Mouse (Mus musculus): ENCODE data around the gene Cacna1d. TPM values are rescaled to one million over a fixed set of nuclear protein-coding genes. Genes with fewer than 3 reads are reported as not detected.
A peak's percentile ranks its signal among the peaks of the same experiment; 100 is the strongest.

Gene Cacna1d
- polyA plus RNA-seq, 1 experiment from 2014 or later, result 10.1 TPM

- Histone ChIP-seq H3K27me3 (ENCODE audit: control insufficient read depth, insufficient read depth, low read length) (no peaks in the 10 kb centered on the region), H3K9me3 (ENCODE audit: control insufficient read depth, low read length) (no peaks in the 10 kb centered on the region), H3K4me1 (ENCODE audit: control insufficient read depth, insufficient read depth, low read length) (no peaks in the 10 kb centered on the region), H3K27ac (replicated peaks; ENCODE audit: low read depth, low read length) (no peak overlapping the region), H3K36me3 (ENCODE audit: control insufficient read depth, insufficient read depth, low read length) (no peaks in the 10 kb centered on the region), H3K4me3 (replicated peaks; ENCODE audit: low read depth, low read length) (no peak overlapping the region), H3K4me2 (ENCODE audit: low read length) (no peak overlapping the region), H3K9ac (replicated peaks; ENCODE audit: low read length) (no peak overlapping the region)
- ATAC-seq (ENCODE audit: low FRiP score, low TSS enrichment) (no peak), DNase-seq (peak; percentile 37)
- 64% methylated on average over 9 of the region's 9 CpGs for WGBS
These were observed 199.7 kb downstream of the Cacna1d start for GRCm38 (mm10) chr14:30291389-30292134.

GRCm38 (mm10) chr14:30284446-30284845, 206.8 kb downstream of the Cacna1d start:
- Histone ChIP-seq H3K4me3 (replicated peaks; ENCODE audit: low read depth, low read length) (no peak overlapping the region), H3K36me3 (ENCODE audit: control insufficient read depth, insufficient read depth, low read length) (no peaks in the 10 kb centered on the region), H3K9me3 (ENCODE audit: control insufficient read depth, low read length) (no peaks in the 10 kb centered on the region), H3K27ac (replicated peaks; ENCODE audit: low read depth, low read length) (no peak overlapping the region), H3K4me1 (ENCODE audit: control insufficient read depth, insufficient read depth, low read length) (no peaks in the 10 kb centered on the region), H3K9ac (replicated peaks; ENCODE audit: low read length) (no peak overlapping the region), H3K27me3 (ENCODE audit: control insufficient read depth, insufficient read depth, low read length) (no peaks in the 10 kb centered on the region), H3K4me2 (ENCODE audit: low read length) (no peak overlapping the region)
- 75% methylated on average over 10 of the region's 10 CpGs for WGBS
- ATAC-seq (ENCODE audit: low FRiP score, low TSS enrichment) (no peak), DNase-seq (no peak)

GRCm38 (mm10) chr14:30284022-30284421, 207.2 kb downstream of the Cacna1d start:
- H3K4me2 ChIP-seq (ENCODE audit: low read length), result no peak overlapping the region
- H3K9ac ChIP-seq (replicated peaks; ENCODE audit: low read length), result no peak overlapping the region
- no peak for ATAC-seq (ENCODE audit: low FRiP score, low TSS enrichment)
- no peaks in the 10 kb centered on the region for H3K9me3 ChIP-seq (ENCODE audit: control insufficient read depth, low read length)
- DNase-seq, result no peak
- no peaks in the 10 kb centered on the region for H3K4me1 ChIP-seq (ENCODE audit: control insufficient read depth, insufficient read depth, low read length)
- no peaks in the 10 kb centered on the region for H3K27me3 ChIP-seq (ENCODE audit: control insufficient read depth, insufficient read depth, low read length)
- no peak overlapping the region for H3K27ac ChIP-seq (replicated peaks; ENCODE audit: low read depth, low read length)
- no peak overlapping the region for H3K4me3 ChIP-seq (replicated peaks; ENCODE audit: low read depth, low read length)
- H3K36me3 ChIP-seq (ENCODE audit: control insufficient read depth, insufficient read depth, low read length), result no peaks in the 10 kb centered on the region
- 88% methylated on average over 10 of the region's 10 CpGs for WGBS

- Histone ChIP-seq H3K4me3 (replicated peaks; ENCODE audit: low read depth, low read length) (no peak overlapping the region), H3K4me1 (ENCODE audit: control insufficient read depth, insufficient read depth, low read length) (no peaks in the 10 kb centered on the region), H3K27ac (replicated peaks; ENCODE audit: low read depth, low read length) (no peak overlapping the region), H3K9me3 (ENCODE audit: control insufficient read depth, low read length) (no peaks in the 10 kb centered on the region), H3K36me3 (ENCODE audit: control insufficient read depth, insufficient read depth, low read length) (no peaks in the 10 kb centered on the region), H3K9ac (replicated peaks; ENCODE audit: low read length) (no peak overlapping the region), H3K27me3 (ENCODE audit: control insufficient read depth, insufficient read depth, low read length) (no peaks in the 10 kb centered on the region), H3K4me2 (ENCODE audit: low read length) (no peak overlapping the region)
- DNase-seq, result no peak
- no peak for ATAC-seq (ENCODE audit: low FRiP score, low TSS enrichment)
- 84% methylated on average over 9 of the region's 9 CpGs for WGBS
These were observed 215.7 kb downstream of the Cacna1d start for GRCm38 (mm10) chr14:30275572-30275971.

GRCm38 (mm10) chr14:30272976-30273375, 218.3 kb downstream of the Cacna1d start:
- H3K9me3 ChIP-seq (ENCODE audit: control insufficient read depth, low read length), result no peaks in the 10 kb centered on the region
- no peaks in the 10 kb centered on the region for H3K36me3 ChIP-seq (ENCODE audit: control insufficient read depth, insufficient read depth, low read length)
- WGBS, result 74% methylated on average over 4 of the region's 4 CpGs
- H3K4me2 ChIP-seq (ENCODE audit: low read length), result no peak overlapping the region
- no peaks in the 10 kb centered on the region for H3K27me3 ChIP-seq (ENCODE audit: control insufficient read depth, insufficient read depth, low read length)
- H3K27ac ChIP-seq (replicated peaks; ENCODE audit: low read depth, low read length), result no peak overlapping the region
- DNase-seq (no peak), ATAC-seq (ENCODE audit: low FRiP score, low TSS enrichment) (no peak)
- no peak overlapping the region for H3K9ac ChIP-seq (replicated peaks; ENCODE audit: low read length)
- no peaks in the 10 kb centered on the region for H3K4me1 ChIP-seq (ENCODE audit: control insufficient read depth, insufficient read depth, low read length)
- no peak overlapping the region for H3K4me3 ChIP-seq (replicated peaks; ENCODE audit: low read depth, low read length)

- Histone ChIP-seq H3K27me3 (ENCODE audit: control insufficient read depth, insufficient read depth, low read length) (no peaks in the 10 kb centered on the region), H3K4me1 (ENCODE audit: control insufficient read depth, insufficient read depth, low read length) (no peaks in the 10 kb centered on the region), H3K36me3 (ENCODE audit: control insufficient read depth, insufficient read depth, low read length) (no peaks in the 10 kb centered on the region), H3K4me3 (replicated peaks; ENCODE audit: low read depth, low read length) (no peak overlapping the region), H3K9ac (replicated peaks; ENCODE audit: low read length) (no peak overlapping the region), H3K9me3 (ENCODE audit: control insufficient read depth, low read length) (no peaks in the 10 kb centered on the region), H3K4me2 (ENCODE audit: low read length) (no peak overlapping the region), H3K27ac (replicated peaks; ENCODE audit: low read depth, low read length) (no peak overlapping the region)
- DNase-seq (no peak), ATAC-seq (ENCODE audit: low FRiP score, low TSS enrichment) (no peak)
- 75% methylated on average over 5 of the region's 5 CpGs for whole genome bisulfite sequencing
These were observed 218.7 kb downstream of the Cacna1d start for GRCm38 (mm10) chr14:30272523-30272922.

GRCm38 (mm10) chr14:30271856-30272255, 219.4 kb downstream of the Cacna1d start:
- H3K4me2 ChIP-seq (ENCODE audit: low read length), result no peak overlapping the region
- no peaks in the 10 kb centered on the region for H3K4me1 ChIP-seq (ENCODE audit: control insufficient read depth, insufficient read depth, low read length)
- no peaks in the 10 kb centered on the region for H3K27me3 ChIP-seq (ENCODE audit: control insufficient read depth, insufficient read depth, low read length)
- no peak for DNase-seq
- H3K4me3 ChIP-seq (replicated peaks; ENCODE audit: low read depth, low read length), result no peak overlapping the region
- no peak overlapping the region for H3K9ac ChIP-seq (replicated peaks; ENCODE audit: low read length)
- no peak overlapping the region for H3K27ac ChIP-seq (replicated peaks; ENCODE audit: low read depth, low read length)
- WGBS, result 85% methylated on average over 8 of the region's 8 CpGs
- no peak for ATAC-seq (ENCODE audit: low FRiP score, low TSS enrichment)
- no peaks in the 10 kb centered on the region for H3K36me3 ChIP-seq (ENCODE audit: control insufficient read depth, insufficient read depth, low read length)
- H3K9me3 ChIP-seq (ENCODE audit: control insufficient read depth, low read length), result no peaks in the 10 kb centered on the region

GRCm38 (mm10) chr14:30270350-30270749, 220.9 kb downstream of the Cacna1d start:
- H3K4me2 ChIP-seq (ENCODE audit: low read length), result no peak overlapping the region
- no peak overlapping the region for H3K27ac ChIP-seq (replicated peaks; ENCODE audit: low read depth, low read length)
- H3K9ac ChIP-seq (replicated peaks; ENCODE audit: low read length), result no peak overlapping the region
- no peak overlapping the region for H3K4me3 ChIP-seq (replicated peaks; ENCODE audit: low read depth, low read length)
- ATAC-seq (ENCODE audit: low FRiP score, low TSS enrichment), result no peak
- DNase-seq, result no peak
- 0 out of 2 replicates have a peak, but pooled peaks cover 3% of the 10 kb centered on the region for H3K4me1 ChIP-seq (ENCODE audit: control insufficient read depth, insufficient read depth, low read length)
- no peaks in the 10 kb centered on the region for H3K27me3 ChIP-seq (ENCODE audit: control insufficient read depth, insufficient read depth, low read length)
- no peaks in the 10 kb centered on the region for H3K9me3 ChIP-seq (ENCODE audit: control insufficient read depth, low read length)
- H3K36me3 ChIP-seq (ENCODE audit: control insufficient read depth, insufficient read depth, low read length), result no peaks in the 10 kb centered on the region
- 88% methylated on average over 5 of the region's 5 CpGs for WGBS

- Histone ChIP-seq H3K36me3 (ENCODE audit: control insufficient read depth, insufficient read depth, low read length) (no peaks in the 10 kb centered on the region), H3K27ac (replicated peaks; ENCODE audit: low read depth, low read length) (no peak overlapping the region), H3K9ac (replicated peaks; ENCODE audit: low read length) (no peak overlapping the region), H3K4me1 (ENCODE audit: control insufficient read depth, insufficient read depth, low read length) (0 out of 2 replicates have a peak, but pooled peaks cover 3% of the 10 kb centered on the region), H3K27me3 (ENCODE audit: control insufficient read depth, insufficient read depth, low read length) (no peaks in the 10 kb centered on the region), H3K4me3 (replicated peaks; ENCODE audit: low read depth, low read length) (no peak overlapping the region), H3K9me3 (ENCODE audit: control insufficient read depth, low read length) (no peaks in the 10 kb centered on the region), H3K4me2 (ENCODE audit: low read length) (no peak overlapping the region)
- ATAC-seq (ENCODE audit: low FRiP score, low TSS enrichment) (no peak), DNase-seq (no peak)
- WGBS, result 86% methylated on average over 9 of the region's 9 CpGs
These were observed 225.5 kb downstream of the Cacna1d start for GRCm38 (mm10) chr14:30265728-30266127.

Measured in midbrain, embryonic 14.5 days (tissue).